12 mouse cellular contexts compared by ENCODE assay signal in the genomic region with DNA sequence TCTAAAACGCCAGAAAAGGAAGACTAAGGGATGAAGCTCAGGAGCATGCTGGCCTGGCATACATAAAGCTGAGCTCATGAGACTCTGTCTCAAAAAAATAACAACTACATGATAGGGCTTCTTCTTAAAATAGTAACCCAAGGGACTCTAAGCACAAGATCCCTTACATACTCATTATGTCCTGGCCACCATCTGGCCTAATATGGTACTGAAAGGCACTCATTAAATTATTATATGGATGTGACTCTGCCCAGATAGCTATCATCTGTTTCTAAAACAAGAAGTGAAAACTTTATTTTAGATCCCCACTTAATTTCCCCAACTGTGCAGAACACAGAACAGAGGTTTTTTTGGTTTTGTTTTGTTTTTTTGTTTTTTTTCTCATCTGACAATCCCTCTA. TPM values are rescaled to one million over a fixed set of nuclear protein-coding genes. Genes with fewer than 3 reads are reported as not detected.
DNase-seq lines count a peak whose midpoint lies in the region; ATAC-seq and TF ChIP-seq lines count a peak whose summit lies in the region.
"Had no signal": no experiment of that assay in that cellular context is flagged by ENCODE, and none has a peak within 500 bp of the region (broad histone marks: within the 10 kb centered on the region; RNA-seq: fewer than 3 reads in every experiment).

No protein-coding gene starts in this region.

- H3K4me1 ChIP-seq in liver, embryonic 11.5 days (replicated peaks; ENCODE audit: control insufficient read depth, insufficient read depth, low read length), result peaks cover 21% of the 10 kb centered on the region
- peaks cover 43% of the 10 kb centered on the region for H3K4me1 ChIP-seq in liver, embryonic 12.5 days
- peaks cover 7% of the 10 kb centered on the region; the same call in 1 of the 2 replicates for H3K4me1 ChIP-seq in stomach, embryonic 16.5 days (ENCODE audit: control insufficient read depth, insufficient read depth, low read length)
- H3K4me1 ChIP-seq in midbrain, embryonic 16.5 days (ENCODE audit: control insufficient read depth, insufficient read depth, low read length), result no peaks in the 10 kb centered on the region

- H3K36me3 ChIP-seq in liver, embryonic 11.5 days (ENCODE audit: control insufficient read depth, insufficient read depth, low read length), result no peaks in the 10 kb centered on the region
- no peaks in the 10 kb centered on the region for H3K36me3 ChIP-seq in liver, embryonic 12.5 days
- no peaks in the 10 kb centered on the region for H3K36me3 ChIP-seq in stomach, embryonic 16.5 days (ENCODE audit: control insufficient read depth, insufficient read depth, low read length)
- H3K36me3 ChIP-seq in midbrain, embryonic 16.5 days (ENCODE audit: control insufficient read depth, insufficient read depth, low read length), result no peaks in the 10 kb centered on the region

- WGBS in liver, embryonic 11.5 days, result 56% methylated on average over 1 of the region's 1 CpGs
- 68% methylated on average over 1 of the region's 1 CpGs for WGBS in liver, embryonic 12.5 days (ENCODE audit: insufficient replicate concordance)
- WGBS in stomach, embryonic 16.5 days, result 88% methylated on average over 1 of the region's 1 CpGs
- 89% methylated on average over 1 of the region's 1 CpGs for WGBS in midbrain, embryonic 16.5 days

- H3K9ac ChIP-seq in liver, embryonic 11.5 days (ENCODE audit: low read depth, low read length), result no peak overlapping the region; the same call in 1 of the 2 replicates
- H3K9ac ChIP-seq in liver, embryonic 12.5 days, result peak overlapping the region; percentile 56
- H3K9ac ChIP-seq in stomach, embryonic 16.5 days (ENCODE audit: low read length), result 0 out of 2 replicates have a peak overlapping the region, but pooled peaks have one; percentile 21
- no peak overlapping the region for H3K9ac ChIP-seq in midbrain, embryonic 16.5 days (ENCODE audit: low read depth, low read length)

- no peak for ATAC-seq in liver, embryonic 11.5 days (replicated peaks; ENCODE audit: low FRiP score)
- ATAC-seq in liver, embryonic 12.5 days, result no peak
- ATAC-seq in stomach, embryonic 16.5 days (ENCODE audit: insufficient read depth, low FRiP score), result no peak
- no peak for ATAC-seq in midbrain, embryonic 16.5 days

- no peaks in the 10 kb centered on the region for H3K9me3 ChIP-seq in liver, embryonic 11.5 days (ENCODE audit: control insufficient read depth, low read length)
- H3K9me3 ChIP-seq in liver, embryonic 12.5 days (replicated peaks), result no peaks in the 10 kb centered on the region
- no peaks in the 10 kb centered on the region for H3K9me3 ChIP-seq in stomach, embryonic 16.5 days (replicated peaks; ENCODE audit: control insufficient read depth, low read length)
- no peaks in the 10 kb centered on the region for H3K9me3 ChIP-seq in midbrain, embryonic 16.5 days (replicated peaks; ENCODE audit: control insufficient read depth, low read length, poor library complexity, severe bottlenecking)

- no peaks in the 10 kb centered on the region for H3K27me3 ChIP-seq in liver, embryonic 11.5 days (replicated peaks; ENCODE audit: control insufficient read depth, insufficient read depth, low read length)
- H3K27me3 ChIP-seq in liver, embryonic 12.5 days (replicated peaks), result no peaks in the 10 kb centered on the region
- no peaks in the 10 kb centered on the region for H3K27me3 ChIP-seq in stomach, embryonic 16.5 days (ENCODE audit: control insufficient read depth, insufficient read depth, low read length)
- H3K27me3 ChIP-seq in midbrain, embryonic 16.5 days (ENCODE audit: control insufficient read depth, insufficient read depth, low read depth, low read length), result no peaks in the 10 kb centered on the region

- intact Hi-C loops in gastrocnemius, adult 2 months (cut with DNase I), result no loop called here

- H3K4me3 ChIP-seq in gastrocnemius, adult 2 months, result no peak overlapping the region
- H3K4me3 ChIP-seq in liver, embryonic 11.5 days (ENCODE audit: low read depth, low read length), result no peak overlapping the region
- peak overlapping the region; percentile 44; the same call in 1 of the 2 replicates for H3K4me3 ChIP-seq in liver, embryonic 12.5 days
- H3K4me3 ChIP-seq in stomach, embryonic 16.5 days (replicated peaks; ENCODE audit: low read length), result no peak overlapping the region
- H3K4me3 ChIP-seq in midbrain, embryonic 16.5 days (ENCODE audit: low read depth, low read length), result no peak overlapping the region

- H3K27ac ChIP-seq in gastrocnemius, adult 2 months, result no peak overlapping the region
- H3K27ac ChIP-seq in liver, embryonic 11.5 days (ENCODE audit: low read depth, low read length), result peak overlapping the region; percentile 64
- peak overlapping the region; percentile 88 for H3K27ac ChIP-seq in liver, embryonic 12.5 days
- H3K27ac ChIP-seq in stomach, embryonic 16.5 days (ENCODE audit: low read length), result no peak overlapping the region; the same call in 1 of the 2 replicates
- H3K27ac ChIP-seq in midbrain, embryonic 16.5 days (ENCODE audit: low read length), result no peak overlapping the region

- peak overlapping the region; percentile 62 for H3K4me2 ChIP-seq in liver, embryonic 11.5 days
- H3K4me2 ChIP-seq in liver, embryonic 12.5 days, result peak overlapping the region; percentile 73
- no peak overlapping the region for H3K4me2 ChIP-seq in stomach, embryonic 16.5 days (ENCODE audit: low read depth, low read length)
- no peak overlapping the region for H3K4me2 ChIP-seq in midbrain, embryonic 16.5 days (ENCODE audit: low read length)

- DNase-seq in gastrocnemius, adult 2 months, result no peak
- no peak for DNase-seq in gastrocnemius, postnatal 4 days (ENCODE audit: low spot score in 2 of 2)
- DNase-seq in liver, embryonic 11.5 days (ENCODE audit: low spot score), result no peak
- DNase-seq in liver, result no peak
- no peak for DNase-seq in right cerebral cortex, adult 2 months (ENCODE audit: low spot score in 2 of 2)
- DNase-seq: cerebellum, postnatal 10 days; gastrocnemius, postnatal 36 days; lung, adult 18-20 months; midbrain, embryonic 14.5 days had no signal

- peak; percentile 21; the same call in 1 of the 2 replicates for TF ChIP-seq CTCF in gastrocnemius, adult 2 months (IDR thresholded peaks at IDR 0.05)

RNA-seq across cellular contexts. Expression of a gene that starts 6.4 kb away (rescaled TPM):
- total RNA-seq in gastrocnemius, adult 2 months (2021), result 10 to 100 TPM; 13.5 TPM
- total RNA-seq in gastrocnemius, postnatal 4 days (2021), result 10 to 100 TPM; 35.0 to 37.1 TPM
- 22.2 and 22.7 TPM in 2 replicates for polyA plus RNA-seq in liver, embryonic 11.5 days (2014; fragmentation: Nextera tagmentation; extraction: Ambion mirVana)
- 17.3 and 17.9 TPM in 2 replicates for polyA plus RNA-seq in liver, embryonic 12.5 days (2016; fragmentation: Nextera tagmentation; extraction: Ambion mirVana)
- 28.7 and 31.8 TPM in 2 replicates for polyA plus RNA-seq in stomach, embryonic 16.5 days (2015; fragmentation: Nextera tagmentation; extraction: Ambion mirVana)
- polyA plus RNA-seq in midbrain, embryonic 16.5 days (2015; fragmentation: Nextera tagmentation; extraction: Ambion mirVana), result 6.5 and 8.3 TPM in 2 replicates

Comparison
In these comparisons a context has a peak if more than half of its experiments do, and no peak if none do; other contexts are left out.
1. H3K9ac ChIP-seq: peak in liver, embryonic 12.5 days (single experiment) and stomach, embryonic 16.5 days (single experiment); none in liver, embryonic 11.5 days (single experiment) and midbrain, embryonic 16.5 days (single experiment).
2. H3K27ac ChIP-seq: peak in liver, embryonic 11.5 days (single experiment) and liver, embryonic 12.5 days (single experiment); none in gastrocnemius, adult 2 months (single experiment), stomach, embryonic 16.5 days (single experiment) and midbrain, embryonic 16.5 days (single experiment).
3. H3K4me2 ChIP-seq: peak in liver, embryonic 11.5 days (single experiment) and liver, embryonic 12.5 days (single experiment); none in stomach, embryonic 16.5 days (single experiment) and midbrain, embryonic 16.5 days (single experiment).